Mouse (Mus musculus): ENCODE measurements around the gene Unc50. TPM values are rescaled to one million over a fixed set of nuclear protein-coding genes. Genes with fewer than 3 reads are reported as not detected.
A peak's percentile ranks its signal among the peaks of the same experiment; 100 is the strongest.

The Unc50 gene
- polyA plus RNA-seq, 1 experiment from 2014 or later: 82.5 TPM

DNA sequence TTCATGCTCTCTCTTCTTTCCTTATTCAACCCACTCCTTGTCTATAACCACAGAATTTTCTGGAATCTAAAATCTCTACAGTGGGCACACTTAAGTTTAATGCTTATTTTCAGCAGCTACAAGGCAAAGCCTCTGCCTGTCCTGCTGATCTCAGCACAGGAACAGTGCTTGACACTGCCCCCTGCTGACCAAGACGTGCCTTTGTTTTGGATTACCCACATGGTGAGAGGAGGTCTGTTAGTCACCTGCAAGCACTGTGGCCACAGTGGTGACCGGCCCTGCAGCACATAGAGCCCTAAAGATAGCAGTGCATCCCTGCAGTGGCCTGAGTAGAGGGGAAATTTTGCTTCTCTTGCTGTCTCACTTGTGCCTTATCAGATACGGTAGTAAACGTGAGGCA lies 28.3 kb upstream of the Unc50 start:
- H3K9me3 ChIP-seq (replicated peaks; ENCODE audit: control insufficient read depth, low read length): no peaks in the 10 kb centered on the region
- peaks cover 23% of the 10 kb centered on the region for H3K4me1 ChIP-seq (ENCODE audit: control insufficient read depth, insufficient read depth, low read length)
- H3K27ac ChIP-seq (ENCODE audit: low read depth, low read length): no peak overlapping the region
- H3K4me3 ChIP-seq (ENCODE audit: low read depth, low read length): no peak overlapping the region
- no peak overlapping the region for H3K9ac ChIP-seq (ENCODE audit: low read depth, low read length)
- WGBS (ENCODE audit: insufficient replicate concordance): 53% methylated on average over 4 of the region's 4 CpGs
- H3K27me3 ChIP-seq (ENCODE audit: control insufficient read depth, insufficient read depth, low read length): no peaks in the 10 kb centered on the region
- H3K36me3 ChIP-seq (ENCODE audit: control insufficient read depth, insufficient read depth, low read length): no peaks in the 10 kb centered on the region
- H3K4me2 ChIP-seq: no peak overlapping the region
- 0 out of 2 replicates have a peak, but pooled peaks have one; percentile 39 for ATAC-seq (replicated peaks; ENCODE audit: insufficient number of reproducible peaks, low FRiP score, low TSS enrichment)

DNA sequence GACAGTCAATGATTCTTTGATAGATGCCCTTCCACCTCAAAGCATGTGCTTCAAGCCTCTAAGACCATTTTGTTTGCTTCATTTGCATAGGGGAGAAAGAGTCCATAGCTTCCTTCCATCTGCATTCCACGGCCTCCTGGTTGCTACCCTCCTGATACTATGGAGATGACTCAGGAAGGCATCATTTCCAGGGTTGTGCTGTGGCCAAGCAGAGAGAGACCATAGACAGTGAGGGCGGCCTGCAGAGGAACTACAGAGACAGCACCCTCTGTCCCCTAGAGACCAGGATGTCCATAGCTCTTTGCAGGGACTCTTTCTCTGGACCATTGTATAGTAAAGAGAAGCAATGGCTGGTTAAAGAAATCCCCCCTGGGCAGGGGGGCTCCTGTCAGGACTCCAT lies 24.8 kb upstream of the Unc50 start:
- no peak for ATAC-seq (replicated peaks; ENCODE audit: insufficient number of reproducible peaks, low FRiP score, low TSS enrichment)
- Histone ChIP-seq H3K4me1 (ENCODE audit: control insufficient read depth, insufficient read depth, low read length) (no peaks in the 10 kb centered on the region; the same call in 1 of the 2 replicates), H3K36me3 (ENCODE audit: control insufficient read depth, insufficient read depth, low read length) (no peaks in the 10 kb centered on the region), H3K27me3 (ENCODE audit: control insufficient read depth, insufficient read depth, low read length) (no peaks in the 10 kb centered on the region), H3K4me2 (no peak overlapping the region), H3K9ac (ENCODE audit: low read depth, low read length) (no peak overlapping the region), H3K4me3 (ENCODE audit: low read depth, low read length) (no peak overlapping the region), H3K9me3 (replicated peaks; ENCODE audit: control insufficient read depth, low read length) (no peaks in the 10 kb centered on the region), H3K27ac (ENCODE audit: low read depth, low read length) (no peak overlapping the region)
- 84% methylated on average over 2 of the region's 2 CpGs for WGBS (ENCODE audit: insufficient replicate concordance)

DNA sequence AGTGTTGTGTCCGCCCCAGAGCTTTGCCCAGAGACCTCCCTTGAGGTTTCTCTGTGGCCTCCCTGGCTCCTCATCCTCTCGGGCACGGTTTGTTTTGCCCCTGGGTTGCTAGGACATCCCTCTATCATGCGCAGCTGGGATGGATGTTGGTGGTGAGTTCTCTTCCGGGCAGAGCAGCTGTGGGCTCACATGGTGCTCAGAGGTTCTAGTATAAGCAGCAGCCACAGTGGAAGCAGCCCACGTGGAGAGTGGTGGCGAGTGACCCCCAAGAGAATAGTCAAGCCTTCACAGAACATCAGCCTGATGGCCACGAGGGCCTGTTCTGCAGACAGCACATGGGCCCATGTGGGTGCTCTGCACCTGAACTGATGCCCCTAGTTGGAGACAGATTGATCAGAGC lies 22.7 kb upstream of the Unc50 start:
- Histone ChIP-seq H3K4me1 (ENCODE audit: control insufficient read depth, insufficient read depth, low read length) (no peaks in the 10 kb centered on the region), H3K27ac (ENCODE audit: low read depth, low read length) (no peak overlapping the region), H3K9ac (ENCODE audit: low read depth, low read length) (no peak overlapping the region), H3K4me2 (no peak overlapping the region), H3K9me3 (replicated peaks; ENCODE audit: control insufficient read depth, low read length) (no peaks in the 10 kb centered on the region), H3K36me3 (ENCODE audit: control insufficient read depth, insufficient read depth, low read length) (no peaks in the 10 kb centered on the region), H3K27me3 (ENCODE audit: control insufficient read depth, insufficient read depth, low read length) (no peaks in the 10 kb centered on the region), H3K4me3 (ENCODE audit: low read depth, low read length) (no peak overlapping the region)
- no peak for ATAC-seq (replicated peaks; ENCODE audit: insufficient number of reproducible peaks, low FRiP score, low TSS enrichment)
- WGBS (ENCODE audit: insufficient replicate concordance): 82% methylated on average over 8 of the region's 8 CpGs

DNA sequence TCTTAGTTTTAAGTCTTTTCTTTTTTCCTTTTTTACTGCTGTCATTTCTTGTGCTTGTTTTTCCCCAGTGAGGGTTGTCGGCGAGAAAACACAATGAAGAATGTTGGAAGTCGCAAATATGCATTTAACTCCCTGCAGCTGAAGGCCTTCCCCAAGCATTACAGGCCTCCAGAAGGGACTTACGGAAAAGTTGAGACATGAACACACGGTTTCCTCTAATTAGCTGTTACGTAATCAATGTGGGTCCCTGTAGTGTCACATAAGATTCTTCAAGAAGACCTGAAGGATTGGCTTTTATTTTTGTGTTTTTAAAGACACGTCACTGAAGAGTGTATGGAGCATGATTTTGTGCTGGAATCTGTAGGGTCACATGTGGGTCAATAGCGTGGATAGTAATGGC lies 21.9 kb upstream of the Unc50 start:
- no peak for ATAC-seq (replicated peaks; ENCODE audit: insufficient number of reproducible peaks, low FRiP score, low TSS enrichment)
- Histone ChIP-seq H3K9ac (ENCODE audit: low read depth, low read length) (no peak overlapping the region), H3K4me1 (ENCODE audit: control insufficient read depth, insufficient read depth, low read length) (no peaks in the 10 kb centered on the region), H3K4me2 (no peak overlapping the region), H3K4me3 (ENCODE audit: low read depth, low read length) (no peak overlapping the region), H3K27me3 (ENCODE audit: control insufficient read depth, insufficient read depth, low read length) (no peaks in the 10 kb centered on the region), H3K27ac (ENCODE audit: low read depth, low read length) (no peak overlapping the region), H3K36me3 (ENCODE audit: control insufficient read depth, insufficient read depth, low read length) (no peaks in the 10 kb centered on the region), H3K9me3 (replicated peaks; ENCODE audit: control insufficient read depth, low read length) (no peaks in the 10 kb centered on the region)
- 83% methylated on average over 8 of the region's 8 CpGs for WGBS (ENCODE audit: insufficient replicate concordance)

DNA sequence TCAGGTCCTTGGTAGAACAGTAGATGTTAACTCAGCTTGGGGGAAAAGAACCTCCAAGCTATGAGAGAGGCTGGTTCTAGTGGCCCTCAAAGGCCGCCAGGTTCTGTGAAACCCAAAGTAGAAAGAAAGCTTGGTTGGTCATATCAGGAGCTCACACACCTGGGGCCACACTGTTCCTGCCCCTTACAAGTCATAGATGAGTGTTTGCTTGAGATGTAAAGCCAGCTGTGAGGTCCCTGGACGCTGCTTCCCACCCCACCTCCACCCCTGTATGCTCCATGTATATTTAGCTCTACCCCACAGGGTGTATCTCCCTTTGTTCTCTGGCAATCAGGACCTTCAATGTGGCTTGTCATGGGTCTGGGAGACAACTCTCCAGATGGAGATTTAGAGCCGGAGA lies 21.3 kb upstream of the Unc50 start:
- Histone ChIP-seq H3K9ac (ENCODE audit: low read depth, low read length) (no peak overlapping the region), H3K27ac (ENCODE audit: low read depth, low read length) (no peak overlapping the region), H3K4me1 (ENCODE audit: control insufficient read depth, insufficient read depth, low read length) (no peaks in the 10 kb centered on the region), H3K4me3 (ENCODE audit: low read depth, low read length) (no peak overlapping the region), H3K36me3 (ENCODE audit: control insufficient read depth, insufficient read depth, low read length) (no peaks in the 10 kb centered on the region), H3K4me2 (no peak overlapping the region), H3K9me3 (replicated peaks; ENCODE audit: control insufficient read depth, low read length) (no peaks in the 10 kb centered on the region), H3K27me3 (ENCODE audit: control insufficient read depth, insufficient read depth, low read length) (no peaks in the 10 kb centered on the region)
- 80% methylated on average over 3 of the region's 3 CpGs for WGBS (ENCODE audit: insufficient replicate concordance)
- no peak for ATAC-seq (replicated peaks; ENCODE audit: insufficient number of reproducible peaks, low FRiP score, low TSS enrichment)

DNA sequence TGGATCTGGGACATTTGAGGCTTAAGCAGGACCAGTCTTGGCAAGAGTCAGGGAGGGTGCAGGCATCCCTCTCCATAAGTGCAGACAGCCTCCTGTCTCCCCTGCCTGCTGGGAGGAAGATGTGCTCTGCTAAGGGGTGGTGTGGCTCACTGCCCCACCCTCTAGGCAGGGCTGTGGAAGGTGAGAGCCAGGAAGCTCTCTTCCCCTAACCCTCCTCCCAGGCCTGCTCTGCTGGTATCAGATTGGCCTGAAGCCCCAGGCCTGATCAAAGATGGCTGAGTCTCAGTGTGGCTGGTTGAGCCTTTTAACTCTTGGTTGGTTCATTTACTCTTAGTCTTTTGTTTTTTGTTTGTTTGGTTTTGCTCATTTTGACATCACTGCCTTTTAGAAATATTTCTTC lies 20.3 kb upstream of the Unc50 start:
- Histone ChIP-seq H3K4me1 (ENCODE audit: control insufficient read depth, insufficient read depth, low read length) (no peaks in the 10 kb centered on the region), H3K4me3 (ENCODE audit: low read depth, low read length) (no peak overlapping the region), H3K36me3 (ENCODE audit: control insufficient read depth, insufficient read depth, low read length) (no peaks in the 10 kb centered on the region), H3K9ac (ENCODE audit: low read depth, low read length) (no peak overlapping the region), H3K27ac (ENCODE audit: low read depth, low read length) (no peak overlapping the region), H3K4me2 (no peak overlapping the region), H3K9me3 (replicated peaks; ENCODE audit: control insufficient read depth, low read length) (no peaks in the 10 kb centered on the region), H3K27me3 (ENCODE audit: control insufficient read depth, insufficient read depth, low read length) (no peaks in the 10 kb centered on the region)
- no peak for ATAC-seq (replicated peaks; ENCODE audit: insufficient number of reproducible peaks, low FRiP score, low TSS enrichment)

DNA sequence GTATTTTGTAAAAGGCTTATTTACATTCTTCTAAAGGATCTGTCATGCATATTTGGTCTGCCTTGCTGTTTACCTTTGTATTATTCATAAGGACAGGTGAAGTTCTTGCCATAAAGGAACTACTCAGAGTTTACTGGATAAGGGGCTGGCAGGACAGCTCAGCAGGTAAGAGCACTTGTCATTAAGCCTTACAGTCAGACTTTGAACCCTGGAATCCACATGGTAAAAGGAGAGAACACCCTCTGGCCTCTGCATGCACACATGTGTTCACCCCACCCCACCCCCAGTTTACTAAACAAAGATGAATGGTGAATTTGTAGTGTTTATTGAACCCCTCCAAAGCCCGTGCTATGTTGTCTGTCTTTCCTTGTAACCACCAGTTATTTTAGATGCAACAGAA lies 14.5 kb upstream of the Unc50 start:
- peaks cover 17% of the 10 kb centered on the region for H3K36me3 ChIP-seq (ENCODE audit: control insufficient read depth, insufficient read depth, low read length)
- 83% methylated on average over 1 of the region's 1 CpGs for WGBS (ENCODE audit: insufficient replicate concordance)
- H3K4me1 ChIP-seq (ENCODE audit: control insufficient read depth, insufficient read depth, low read length): no peaks in the 10 kb centered on the region
- no peak overlapping the region for H3K4me3 ChIP-seq (ENCODE audit: low read depth, low read length)
- H3K9me3 ChIP-seq (replicated peaks; ENCODE audit: control insufficient read depth, low read length): no peaks in the 10 kb centered on the region
- no peaks in the 10 kb centered on the region for H3K27me3 ChIP-seq (ENCODE audit: control insufficient read depth, insufficient read depth, low read length)
- no peak overlapping the region for H3K4me2 ChIP-seq
- H3K27ac ChIP-seq (ENCODE audit: low read depth, low read length): no peak overlapping the region
- ATAC-seq (replicated peaks; ENCODE audit: insufficient number of reproducible peaks, low FRiP score, low TSS enrichment): no peak
- no peak overlapping the region for H3K9ac ChIP-seq (ENCODE audit: low read depth, low read length)

DNA sequence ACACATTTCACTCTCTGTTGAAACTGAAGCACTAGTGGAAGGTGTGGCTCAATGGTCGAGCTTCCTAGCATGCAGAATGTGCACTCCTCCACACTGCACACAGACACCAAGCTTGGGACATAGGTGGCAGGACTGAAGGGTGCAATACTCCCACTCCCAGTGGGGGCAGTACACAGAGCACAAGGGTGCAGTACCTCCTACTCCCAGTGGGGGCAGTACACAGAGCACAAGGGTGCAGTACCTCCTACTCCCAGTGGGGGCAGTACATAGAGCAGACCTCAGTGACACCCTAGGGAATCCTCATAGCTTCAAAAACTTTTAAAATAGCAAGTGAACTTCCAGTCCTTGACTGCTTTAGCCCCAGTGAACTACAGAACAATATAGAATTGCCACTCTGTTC lies 10.5 kb upstream of the Unc50 start:
- Histone ChIP-seq H3K4me1 (ENCODE audit: control insufficient read depth, insufficient read depth, low read length) (no peaks in the 10 kb centered on the region), H3K36me3 (ENCODE audit: control insufficient read depth, insufficient read depth, low read length) (peaks cover 22% of the 10 kb centered on the region), H3K9ac (ENCODE audit: low read depth, low read length) (no peak overlapping the region), H3K4me3 (ENCODE audit: low read depth, low read length) (no peak overlapping the region), H3K9me3 (replicated peaks; ENCODE audit: control insufficient read depth, low read length) (0 out of 2 replicates have a peak, but pooled peaks cover 2% of the 10 kb centered on the region), H3K27ac (ENCODE audit: low read depth, low read length) (no peak overlapping the region), H3K4me2 (no peak overlapping the region), H3K27me3 (ENCODE audit: control insufficient read depth, insufficient read depth, low read length) (no peaks in the 10 kb centered on the region)
- no peak for ATAC-seq (replicated peaks; ENCODE audit: insufficient number of reproducible peaks, low FRiP score, low TSS enrichment)
- 92% methylated on average over 1 of the region's 1 CpGs for WGBS (ENCODE audit: insufficient replicate concordance)

DNA sequence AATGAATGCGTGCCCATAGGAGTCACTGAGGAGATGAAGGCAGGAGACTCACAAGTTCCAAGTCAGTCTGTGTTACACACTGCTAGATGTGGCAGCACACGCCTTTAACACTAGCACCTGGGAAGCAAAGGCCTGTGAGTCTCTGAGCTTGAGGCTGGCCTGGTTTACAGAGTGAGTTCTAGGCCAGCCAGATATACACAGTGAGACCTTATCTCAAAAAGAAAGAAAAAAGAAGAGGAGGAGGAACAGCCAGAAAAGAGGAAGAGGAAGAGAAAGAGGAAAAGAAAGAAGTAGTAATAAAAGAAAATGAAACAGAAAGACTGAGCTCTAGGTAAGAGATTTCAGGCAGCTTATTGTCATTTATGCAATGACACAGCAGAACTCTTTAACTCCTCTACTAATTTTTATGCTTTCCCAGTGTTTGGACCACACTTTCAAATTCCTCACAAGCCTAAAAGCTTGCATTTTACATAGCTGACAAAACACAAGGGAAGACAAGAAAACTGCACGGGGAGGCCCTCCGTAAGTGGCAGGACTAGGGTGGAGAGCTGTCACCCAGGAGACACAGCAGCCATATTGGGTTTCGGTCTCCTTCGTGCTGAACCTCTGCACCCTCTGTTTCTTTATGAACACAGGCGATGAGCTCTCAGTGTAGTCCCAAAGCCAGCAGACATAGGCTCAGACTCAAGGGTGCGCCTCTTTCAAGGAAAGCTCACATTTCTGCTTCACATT lies 2.6 kb upstream of the Unc50 start:
- 0 out of 2 replicates have a peak, but pooled peaks cover 2% of the 10 kb centered on the region for H3K9me3 ChIP-seq (replicated peaks; ENCODE audit: control insufficient read depth, low read length)
- no peak overlapping the region for H3K4me3 ChIP-seq (ENCODE audit: low read depth, low read length)
- 91% methylated on average over 8 of the region's 8 CpGs for WGBS (ENCODE audit: insufficient replicate concordance)
- H3K36me3 ChIP-seq (ENCODE audit: control insufficient read depth, insufficient read depth, low read length): peaks cover 11% of the 10 kb centered on the region
- ATAC-seq (replicated peaks; ENCODE audit: insufficient number of reproducible peaks, low FRiP score, low TSS enrichment): no peak
- H3K4me2 ChIP-seq: no peak overlapping the region
- no peaks in the 10 kb centered on the region for H3K27me3 ChIP-seq (ENCODE audit: control insufficient read depth, insufficient read depth, low read length)
- no peak overlapping the region for H3K27ac ChIP-seq (ENCODE audit: low read depth, low read length)
- H3K4me1 ChIP-seq (ENCODE audit: control insufficient read depth, insufficient read depth, low read length): peaks cover 19% of the 10 kb centered on the region
- no peak overlapping the region for H3K9ac ChIP-seq (ENCODE audit: low read depth, low read length)
